Mouse (Mus musculus): ENCODE measurements around the gene Ano1.

DNA sequence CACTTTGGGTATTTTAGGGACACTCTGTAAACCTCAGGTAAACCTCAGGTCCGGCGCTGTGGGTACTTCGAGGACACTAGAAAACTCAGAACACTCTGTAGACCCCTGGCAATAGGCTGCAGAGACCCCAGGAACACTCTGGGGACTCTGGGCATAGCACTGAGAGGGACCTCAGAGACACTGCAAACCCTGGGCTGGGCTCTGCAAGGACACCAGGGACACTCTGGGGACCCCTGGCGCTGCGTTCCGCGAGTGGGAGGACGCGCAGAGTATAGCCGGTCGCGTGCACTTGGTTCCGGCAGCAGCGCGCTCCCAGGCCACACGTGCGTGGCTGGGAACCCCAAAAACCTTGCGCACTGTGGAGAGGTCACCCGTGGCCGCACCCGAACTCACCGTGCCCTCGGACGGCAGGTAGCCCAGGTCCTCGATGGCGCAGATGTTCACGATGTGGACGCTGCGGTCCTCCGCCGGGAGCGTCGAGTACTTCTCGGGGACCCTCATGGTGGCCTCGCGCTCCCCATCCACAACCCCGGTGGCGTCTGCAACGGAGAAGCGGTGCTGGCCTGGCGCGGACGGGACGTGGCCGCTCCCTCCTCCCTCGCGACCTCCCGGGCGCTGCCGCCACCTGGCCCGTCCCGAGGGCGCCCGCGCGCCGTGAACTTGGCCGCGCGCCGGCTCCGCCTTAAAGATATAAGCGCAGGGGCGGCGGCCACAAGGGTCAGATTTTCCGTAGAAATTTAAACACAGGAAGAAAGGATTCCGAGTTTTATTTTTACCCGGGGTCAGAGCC, 73.3 kb downstream of the Ano1 start:
- no peak for TF ChIP-seq CHD2 (IDR thresholded peaks at IDR 0.05; ENCODE audit: low read length)
- no peak for TF ChIP-seq POLR2A (IDR thresholded peaks at IDR 0.05; ENCODE audit: control insufficient read depth in 1 of 2, insufficient read depth in 1 of 2, low read depth in 1 of 2, low read length in 2 of 2, poor library complexity in 1 of 2)
- TF ChIP-seq NELFE (IDR thresholded peaks at IDR 0.05; ENCODE audit: low read depth, low read length) = no peak
- no peak for TF ChIP-seq ZC3H11A (IDR thresholded peaks at IDR 0.05; ENCODE audit: low read depth, low read length)
- no peak for TF ChIP-seq SIN3A (IDR thresholded peaks at IDR 0.05; ENCODE audit: low read length)
- no peak for TF ChIP-seq MAFK (IDR thresholded peaks at IDR 0.05; ENCODE audit: borderline replicate concordance, low read depth, low read length)
- no peak for TF ChIP-seq CTCF (IDR thresholded peaks at IDR 0.05 in 2 of 3, conservative IDR thresholded peaks at IDR 0.05 in 1 of 3; ENCODE audit: control insufficient read depth in 1 of 3, insufficient read depth in 1 of 3, low read depth in 2 of 3, low read length in 3 of 3, poor library complexity in 1 of 3, severe bottlenecking in 1 of 3)
